Mouse (Mus musculus) G1E (cell line): ENCODE results near the gene Adgrb2.

Source experiments
- CTCF ChIP-seq: IDR thresholded peaks from 2 replicates; pipeline ENCODE4 v1.5.1; 2012; ENCODE audit warnings: low read depth, low read length, inconsistent platforms, mixed read lengths
- GATA1 ChIP-seq: IDR thresholded peaks from 2 replicates; pipeline ENCODE4 v1.6.1; 2012; ENCODE audit warnings: borderline replicate concordance, low read length, inconsistent platforms, mixed read lengths
- TAL1 ChIP-seq: conservative IDR thresholded peaks from 2 replicates; pipeline ENCODE4 v1.6.1; 2012; ENCODE audit warnings: low read depth, low read length, inconsistent platforms, mixed read lengths

DNA sequence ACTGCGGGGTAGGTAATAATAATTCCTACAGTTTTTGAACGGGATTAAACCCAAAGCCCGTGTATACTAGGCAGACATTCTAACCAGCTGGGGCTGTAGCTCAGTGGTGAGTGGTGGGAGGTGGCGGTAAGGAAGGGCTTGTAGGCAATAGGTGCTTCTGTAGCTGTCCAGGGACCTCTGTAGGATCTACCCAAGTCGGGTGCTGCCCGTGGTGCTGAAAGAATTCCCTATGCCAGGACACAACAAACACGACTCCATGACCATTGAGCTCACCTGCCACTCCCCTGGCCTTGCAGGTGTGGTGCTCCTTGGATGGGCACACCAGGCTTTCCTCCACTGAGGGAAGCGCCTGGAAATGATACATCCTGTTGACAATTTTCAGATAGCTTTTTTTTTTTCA is 40.9 kb downstream of the Adgrb2 start:
- TF ChIP-seq GATA1 (no peak), CTCF (no peak), TAL1 (no peak)
